Mouse (Mus musculus) testis, adult 2 months (tissue): Measurements from ENCODE around the gene Mcemp1.

ENCODE experiments used
- CTCF ChIP-seq: fragments of 200-500 bp; IDR thresholded peaks from 2 replicates; pipeline ENCODE4 v1.5.1; 2012; ENCODE audit warnings: low read depth, mild to moderate bottlenecking, inconsistent platforms, low read length, moderate library complexity; ENCODE audit not compliant: control insufficient read depth, insufficient read depth, insufficient replicate concordance
- POLR2A ChIP-seq: fragments of 200-500 bp; IDR thresholded peaks from 2 replicates; pipeline ENCODE4 v1.6.1; 2012; ENCODE audit warnings: low read depth, mild to moderate bottlenecking, inconsistent platforms, low read length, moderate library complexity; ENCODE audit not compliant: control insufficient read depth

GRCm38 (mm10) chr8:3628014-3628413, 37.5 kb upstream of the Mcemp1 start:
- TF ChIP-seq POLR2A (no peak), CTCF (no peak)
